Mouse (Mus musculus) liver, adult 2 months (tissue): ENCODE data around the gene Ralgps1.

ENCODE experiments used
- CTCF ChIP-seq: fragments of 200-500 bp; IDR thresholded peaks from 2 replicates; pipeline ENCODE4 v1.5.1; 2011; ENCODE audit warnings: low read depth, low read length, control low read depth
- POLR2A ChIP-seq: fragments of 200-500 bp; IDR thresholded peaks from 2 replicates; pipeline ENCODE4 v1.6.1; 2011; ENCODE audit warnings: low read length, control low read depth; ENCODE audit not compliant: insufficient read depth; ENCODE audit errors: extremely low read depth

DNA sequence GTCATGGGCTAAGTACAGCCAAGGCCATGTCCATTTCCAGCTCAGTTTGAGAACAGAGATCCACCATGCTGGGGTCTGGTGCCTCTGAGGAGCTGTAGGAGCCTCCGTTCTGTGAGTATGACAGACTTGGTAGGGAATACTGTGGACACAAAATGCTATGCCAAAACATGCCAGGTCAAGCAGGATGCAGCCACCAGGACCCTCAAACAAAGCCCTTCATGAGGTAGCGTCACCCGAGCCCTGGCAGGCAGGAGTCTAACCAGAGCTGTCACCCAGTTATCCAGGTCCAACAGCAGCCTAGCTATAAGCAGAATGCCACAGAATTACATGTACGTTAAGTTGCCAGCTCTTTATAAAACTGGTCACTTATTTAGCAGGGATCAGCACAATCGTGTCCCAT, 51.8 kb downstream of the Ralgps1 start:
- TF ChIP-seq CTCF: no peak
- TF ChIP-seq POLR2A: no peak
